Mouse (Mus musculus): Measurements from ENCODE around the gene Kxd1.
A peak's percentile ranks its signal among the peaks of the same experiment; 100 is the strongest.

The Kxd1 gene

GRCm38 (mm10) chr8:70547762-70548161 is 20.0 kb upstream of the Kxd1 start:
- DNase-seq (ENCODE audit: low spot score) = no peak

GRCm38 (mm10) chr8:70546412-70546811 is 18.7 kb upstream of the Kxd1 start:
- DNase-seq (ENCODE audit: low spot score) = no peak

- DNase-seq (ENCODE audit: low spot score) = no peak
Measured at GRCm38 (mm10) chr8:70544200-70544687, 16.5 kb upstream of the Kxd1 start.

GRCm38 (mm10) chr8:70541081-70541480 is 13.3 kb upstream of the Kxd1 start:
- DNase-seq (ENCODE audit: low spot score) = no peak

GRCm38 (mm10) chr8:70540507-70541071 is 12.8 kb upstream of the Kxd1 start:
- no peak for DNase-seq (ENCODE audit: low spot score)

- no peak for DNase-seq (ENCODE audit: low spot score)
Measured at GRCm38 (mm10) chr8:70540013-70540506, 12.3 kb upstream of the Kxd1 start.

GRCm38 (mm10) chr8:70539077-70539813 is 11.5 kb upstream of the Kxd1 start, which contains the start of gene Ell:
Gene Ell, plus strand, starts transcription at chr8:70539457.
- DNase-seq (ENCODE audit: low spot score) = peak; percentile 99

- peak; percentile 99 for DNase-seq (ENCODE audit: low spot score)
Measured at GRCm38 (mm10) chr8:70538633-70539076, 10.9 kb upstream of the Kxd1 start.

GRCm38 (mm10) chr8:70538024-70538579 is 10.3 kb upstream of the Kxd1 start:
- DNase-seq (ENCODE audit: low spot score) = peak; percentile 70

GRCm38 (mm10) chr8:70535701-70536100 is 7.9 kb upstream of the Kxd1 start:
- DNase-seq (ENCODE audit: low spot score) = no peak

GRCm38 (mm10) chr8:70535221-70535620 is 7.5 kb upstream of the Kxd1 start:
- DNase-seq (ENCODE audit: low spot score) = no peak

- DNase-seq (ENCODE audit: low spot score) = no peak
Measured at GRCm38 (mm10) chr8:70534281-70534680, 6.5 kb upstream of the Kxd1 start.

- no peak for DNase-seq (ENCODE audit: low spot score)
Measured at GRCm38 (mm10) chr8:70530314-70530713, 2.6 kb upstream of the Kxd1 start.

GRCm38 (mm10) chr8:70529741-70530161 is 2.0 kb upstream of the Kxd1 start:
- no peak for DNase-seq (ENCODE audit: low spot score)

GRCm38 (mm10) chr8:70529299-70529698 is 1.5 kb upstream of the Kxd1 start:
- no peak for DNase-seq (ENCODE audit: low spot score)

- no peak for DNase-seq (ENCODE audit: low spot score)
Measured at GRCm38 (mm10) chr8:70528182-70528797, 534 bp upstream of the Kxd1 start.

- no peak for DNase-seq (ENCODE audit: low spot score)
Measured at GRCm38 (mm10) chr8:70527111-70527511, 645 bp downstream of the Kxd1 start.

- DNase-seq (ENCODE audit: low spot score) = peak; percentile 99
Measured at GRCm38 (mm10) chr8:70522592-70523403, 5.0 kb downstream of the Kxd1 start.

- DNase-seq (ENCODE audit: low spot score) = no peak
Measured at GRCm38 (mm10) chr8:70519606-70520005, 8.2 kb downstream of the Kxd1 start.

GRCm38 (mm10) chr8:70519043-70519442 is 8.7 kb downstream of the Kxd1 start:
- DNase-seq (ENCODE audit: low spot score) = no peak

GRCm38 (mm10) chr8:70517940-70518643 is 9.7 kb downstream of the Kxd1 start:
- DNase-seq (ENCODE audit: low spot score) = no peak
